Mouse (Mus musculus): ENCODE measurements around the gene Olfr449.

The Olfr449 gene

DNA sequence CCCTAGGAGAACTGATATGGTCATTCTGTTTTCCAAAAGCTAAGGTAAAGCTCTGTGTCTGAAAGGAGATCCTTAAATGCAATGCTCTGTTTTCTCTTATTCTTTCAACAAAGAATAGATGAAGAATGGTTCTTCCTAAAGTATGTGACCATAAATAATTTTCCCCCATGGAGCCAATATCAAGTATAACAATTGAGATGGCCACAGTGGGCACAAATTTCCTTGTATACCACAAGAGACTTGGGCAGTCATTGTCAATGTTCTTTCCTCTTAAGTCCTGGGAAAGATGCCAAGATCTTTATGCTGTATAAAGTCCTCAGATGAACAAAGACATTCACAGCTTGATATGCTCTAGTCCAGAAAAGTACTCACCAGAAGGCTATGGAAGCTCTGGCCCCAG, at the start of gene Olfr449:
Olfr449 (plus strand) TSS at position 301 of the 400 bp plus-strand sequence.
- DNase-seq (ENCODE audit: low spot score in 2 of 2): no peak

DNA sequence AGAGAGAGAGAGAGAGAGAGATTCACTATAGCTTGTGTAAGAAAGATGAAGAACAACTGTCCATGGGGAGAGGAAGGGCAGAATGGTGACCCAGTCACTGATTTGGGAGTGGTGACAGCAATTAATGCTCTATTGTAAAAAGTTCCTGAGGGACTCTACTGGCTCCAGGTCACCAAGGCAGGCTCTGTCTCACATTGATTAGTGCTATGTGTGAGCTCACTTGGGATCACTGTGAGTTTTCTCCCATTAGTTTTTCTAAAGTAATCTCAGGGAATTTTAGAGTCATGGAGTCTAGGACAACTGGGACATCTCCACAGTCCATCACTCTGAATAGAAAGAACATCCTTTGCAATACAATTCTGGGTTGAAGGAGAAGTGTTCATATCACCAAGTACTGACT, 49.4 kb upstream of the Olfr449 start, which contains the start of gene Olfr452:
Olfr452 (plus strand) TSS at position 301 of the 400 bp plus-strand sequence.
- DNase-seq (ENCODE audit: low spot score in 2 of 2): no peak

DNA sequence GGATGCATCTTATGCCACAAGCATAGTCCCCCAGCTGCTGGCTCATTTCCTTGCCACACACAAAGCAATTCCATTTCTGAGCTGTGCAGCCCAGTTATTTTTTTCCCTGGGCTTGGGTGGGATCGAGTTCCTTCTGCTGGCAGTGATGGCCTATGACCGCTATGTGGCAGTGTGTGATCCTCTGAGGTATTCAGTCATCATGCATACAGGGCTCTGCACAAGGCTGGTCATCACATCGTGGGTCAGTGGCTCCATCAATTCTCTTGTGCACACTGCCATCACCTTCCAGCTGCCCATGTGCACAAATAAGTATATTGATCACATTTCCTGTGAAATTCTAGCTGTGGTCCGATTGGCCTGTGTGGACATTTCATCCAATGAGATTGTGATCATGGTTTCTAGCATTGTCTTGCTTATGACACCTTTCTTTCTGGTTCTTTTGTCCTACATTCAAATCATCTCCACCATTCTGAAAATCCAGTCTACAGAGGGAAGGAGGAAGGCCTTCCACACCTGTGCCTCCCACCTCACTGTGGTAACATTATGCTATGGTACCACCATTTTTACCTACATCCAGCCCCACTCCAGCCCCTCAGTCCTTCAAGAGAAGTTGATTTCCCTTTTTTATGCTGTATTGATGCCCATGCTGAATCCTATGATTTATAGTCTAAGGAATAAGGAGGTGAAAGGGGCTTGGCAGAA, 43.8 kb upstream of the Olfr449 start:
- no peak for DNase-seq (ENCODE audit: low spot score in 2 of 2)

DNA sequence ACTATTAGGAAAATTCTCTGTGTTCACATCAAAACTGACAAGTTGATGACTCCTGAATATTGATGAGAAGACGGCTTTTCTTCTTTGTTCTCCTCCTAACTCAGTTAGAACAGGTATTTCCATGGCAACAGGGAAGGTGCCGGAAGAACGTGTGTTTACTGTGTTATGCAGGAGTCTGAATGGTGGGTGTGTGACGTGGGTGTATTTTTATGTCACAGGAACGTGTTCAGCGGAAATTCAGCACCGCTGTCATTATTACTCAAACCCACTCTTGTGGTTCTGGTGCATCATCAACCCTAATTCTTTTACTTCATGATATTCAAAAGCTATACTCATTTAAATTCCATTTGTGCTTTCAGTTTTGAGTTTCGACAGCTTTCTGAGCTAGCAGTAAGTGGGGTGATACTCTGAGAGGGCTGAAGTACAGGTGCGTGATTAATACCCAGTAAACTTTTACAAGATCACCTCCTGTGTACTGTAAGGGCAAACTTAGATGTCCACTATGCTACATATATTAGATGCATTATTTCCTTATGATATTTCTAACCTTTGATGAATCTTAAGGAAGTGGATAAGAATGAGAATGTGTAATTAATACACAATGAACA, 43.1 kb upstream of the Olfr449 start:
- DNase-seq (ENCODE audit: low spot score in 2 of 2): no peak

GRCm38 (mm10) chr6:42794982-42795381, 39.2 kb upstream of the Olfr449 start:
- DNase-seq (ENCODE audit: low spot score in 2 of 2): no peak

DNA sequence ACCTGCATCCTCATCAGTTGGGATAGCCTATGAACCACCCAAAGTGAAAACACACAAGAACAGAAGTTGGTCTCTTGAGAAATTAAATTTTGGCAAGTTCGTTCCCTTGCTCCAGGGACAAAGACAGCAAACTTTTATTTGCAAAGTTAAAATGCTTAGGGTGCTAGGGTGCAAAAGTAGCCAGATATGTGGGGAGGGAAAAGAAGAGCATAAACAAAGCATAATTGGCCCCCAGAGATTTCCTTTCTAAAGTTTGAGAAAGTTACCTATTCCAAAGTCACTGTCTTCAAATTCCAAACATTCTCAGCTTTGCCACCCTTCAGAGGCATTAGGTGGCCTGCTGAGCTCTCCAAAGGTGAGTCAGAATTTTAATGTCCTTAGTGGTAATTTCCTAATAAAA, 22.5 kb upstream of the Olfr449 start, which contains the start of gene Olfr450:
Olfr450 (plus strand) TSS at position 301 of the 400 bp plus-strand sequence.
- DNase-seq (ENCODE audit: low spot score in 2 of 2): no peak

GRCm38 (mm10) chr6:42860222-42860819, 26.1 kb downstream of the Olfr449 start:
- DNase-seq (ENCODE audit: low spot score in 2 of 2): no peak

DNA sequence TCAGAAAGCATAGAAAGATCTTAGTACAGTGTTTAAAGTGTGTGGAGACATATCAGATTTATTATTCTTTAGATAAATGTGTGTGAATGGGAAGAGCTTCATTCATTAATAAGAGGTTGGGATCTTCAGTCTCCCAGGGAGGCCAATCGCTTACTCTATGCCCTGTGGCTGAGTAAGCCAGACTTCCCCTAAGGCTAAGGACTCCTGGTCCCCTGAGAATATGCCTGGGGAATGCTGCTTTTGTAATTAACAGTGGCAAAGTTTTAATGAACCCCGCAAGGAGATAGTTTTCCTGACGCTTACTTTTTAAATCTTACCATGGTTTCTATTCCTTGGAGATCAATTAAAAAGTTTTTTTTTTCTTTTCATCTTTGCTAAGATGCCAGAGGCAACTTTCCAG, 35.5 kb downstream of the Olfr449 start:
- DNase-seq (ENCODE audit: low spot score in 2 of 2): no peak

DNA sequence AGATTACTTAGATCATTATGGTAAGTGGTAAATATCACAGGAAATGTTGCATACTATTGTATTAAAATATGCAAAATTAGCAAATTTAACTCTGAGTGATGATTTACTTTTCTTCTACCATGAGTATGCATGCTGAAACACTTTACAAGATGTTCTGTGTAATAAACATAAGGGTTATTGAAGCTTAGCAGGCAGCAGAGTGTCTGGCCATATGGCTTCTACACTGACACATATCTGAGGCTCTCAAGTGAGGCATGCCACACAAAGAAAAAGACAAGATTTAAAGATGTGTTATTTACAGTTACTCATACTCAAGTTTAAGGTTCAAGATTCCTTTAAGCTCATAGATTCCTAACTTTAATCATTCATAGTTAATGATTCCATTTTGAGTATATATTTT, 42.1 kb downstream of the Olfr449 start:
- DNase-seq (ENCODE audit: low spot score in 2 of 2): no peak

All from natural killer cell, adult 2 months (primary cell).